In genomic region chr17:34588767-34589166, GRCm38 (mm10) we compare ENCODE assay signal across 9 mouse cellular contexts. TPM values are rescaled to one million over a fixed set of nuclear protein-coding genes. Genes with fewer than 3 reads are reported as not detected.
A peak's percentile ranks its signal among the peaks of the same experiment; 100 is the strongest.
DNase-seq lines count a peak whose midpoint lies in the region; ATAC-seq and TF ChIP-seq lines count a peak whose summit lies in the region.
"Had no signal": no experiment of that assay in that cellular context is flagged by ENCODE, and none has a peak within 500 bp of the region (broad histone marks: within the 10 kb centered on the region; RNA-seq: fewer than 3 reads in every experiment).

No protein-coding gene starts in this region.

- intact Hi-C loops in heart, adult 2 months (cut with DNase I), result no loop called here
- intact Hi-C loops in heart, postnatal 10 days (cut with DNase I), result no loop called here

- TF ChIP-seq POLR2A in heart, adult 2 months (IDR thresholded peaks at IDR 0.05; ENCODE audit: insufficient read depth, low read depth, low read length), result peak; percentile 55
- no peak for TF ChIP-seq POLR2A in bone marrow macrophage, adult 2 months (IDR thresholded peaks at IDR 0.05; ENCODE audit: borderline replicate concordance, low read depth, low read length)

- no peak overlapping the region for H3K27ac ChIP-seq in heart, adult 2 months
- H3K27ac ChIP-seq in lung, postnatal 0 days (ENCODE audit: low read length), result peak overlapping the region; percentile 97; the same call in 1 of the 2 replicates
- H3K27ac ChIP-seq in bone marrow macrophage, adult 2 months (ENCODE audit: insufficient read depth, low read depth, low read length), result no peak overlapping the region
- peak overlapping the region; percentile 87; the same call in 1 of the 2 replicates for H3K27ac ChIP-seq in liver, embryonic 15.5 days (replicated peaks)

- ATAC-seq in lung, postnatal 0 days, result no peak
- ATAC-seq in liver, embryonic 15.5 days (ENCODE audit: insufficient read depth), result no peak
- ATAC-seq: Patski had no signal

- no peak overlapping the region for H3K9ac ChIP-seq in heart, adult 2 months (ENCODE audit: low read depth, low read length)
- no peak overlapping the region for H3K9ac ChIP-seq in lung, postnatal 0 days (replicated peaks; ENCODE audit: low read depth)
- no peak overlapping the region; the same call in 1 of the 2 replicates for H3K9ac ChIP-seq in liver, embryonic 15.5 days

- DNase-seq in heart, adult 2 months, result no peak
- DNase-seq in heart, postnatal 10 days, result no peak
- DNase-seq in lung, postnatal 0 days (ENCODE audit: low spot score), result no peak
- no peak for DNase-seq in lung, postnatal 25 days (ENCODE audit: low spot score)
- no peak for DNase-seq in layer of hippocampus, postnatal 10 days (ENCODE audit: low spot score in 2 of 2)
- DNase-seq in frontal cortex, postnatal 25 days (ENCODE audit: low spot score in 2 of 2), result no peak

- TF ChIP-seq EP300 in heart, adult 2 months (IDR thresholded peaks at IDR 0.05; ENCODE audit: insufficient read depth, low read depth, low read length), result no peak
- no peak for TF ChIP-seq EP300 in lung, postnatal 0 days (IDR thresholded peaks at IDR 0.05)

- no peaks in the 10 kb centered on the region for H3K9me3 ChIP-seq in lung, postnatal 0 days (ENCODE audit: low read length)
- H3K9me3 ChIP-seq in liver, embryonic 15.5 days (replicated peaks), result no peaks in the 10 kb centered on the region

- H3K4me1 ChIP-seq in heart, adult 2 months (ENCODE audit: control insufficient read depth, insufficient read depth, low read length), result peaks cover 20% of the 10 kb centered on the region
- H3K4me1 ChIP-seq in lung, postnatal 0 days (ENCODE audit: insufficient read depth, low read depth, low read length), result peaks cover 30% of the 10 kb centered on the region; the same call in 1 of the 2 replicates
- peaks cover 17% of the 10 kb centered on the region for H3K4me1 ChIP-seq in bone marrow macrophage, adult 2 months (ENCODE audit: control insufficient read depth, insufficient read depth, low read length)
- H3K4me1 ChIP-seq in liver, embryonic 15.5 days (replicated peaks), result peaks cover 70% of the 10 kb centered on the region

- TF ChIP-seq CTCF in heart, adult 2 months (IDR thresholded peaks at IDR 0.05), result no peak
- no peak for TF ChIP-seq CTCF in lung, postnatal 0 days (IDR thresholded peaks at IDR 0.05)
- TF ChIP-seq CTCF in bone marrow macrophage, adult 2 months (IDR thresholded peaks at IDR 0.05; ENCODE audit: low read depth, low read length), result no peak

- no peaks in the 10 kb centered on the region for H3K36me3 ChIP-seq in heart, adult 2 months (ENCODE audit: control insufficient read depth, insufficient read depth, low read length)
- H3K36me3 ChIP-seq in lung, postnatal 0 days (ENCODE audit: insufficient read depth, low read length), result no peaks in the 10 kb centered on the region
- no peaks in the 10 kb centered on the region for H3K36me3 ChIP-seq in liver, embryonic 15.5 days (replicated peaks)

- H3K79me2 ChIP-seq in heart, adult 2 months (replicated peaks; ENCODE audit: control insufficient read depth, insufficient read depth, low read length), result no peaks in the 10 kb centered on the region

- WGBS in heart, adult 2 months, result 61% methylated on average over 3 of the region's 3 CpGs
- WGBS in lung, postnatal 0 days, result 57% methylated on average over 3 of the region's 3 CpGs
- WGBS in liver, embryonic 15.5 days (ENCODE audit: insufficient replicate concordance), result 44% methylated on average over 3 of the region's 3 CpGs

- H3K4me3 ChIP-seq in heart, adult 2 months, result no peak overlapping the region
- H3K4me3 ChIP-seq in lung, postnatal 0 days (ENCODE audit: low read depth, low read length), result peak overlapping the region; percentile 14; the same call in 1 of the 2 replicates
- H3K4me3 ChIP-seq in bone marrow macrophage, adult 2 months (ENCODE audit: insufficient read depth, low read length), result peak overlapping the region; percentile 2; the same call in 1 of the 2 replicates
- peak overlapping the region; percentile 84 for H3K4me3 ChIP-seq in liver, embryonic 15.5 days (replicated peaks)

- H3K4me2 ChIP-seq in lung, postnatal 0 days (replicated peaks; ENCODE audit: low read depth, low read length), result peak overlapping the region; percentile 96
- peak overlapping the region; percentile 100 for H3K4me2 ChIP-seq in liver, embryonic 15.5 days

- H3K27me3 ChIP-seq in heart, adult 2 months (ENCODE audit: control insufficient read depth, insufficient read depth, low read length), result no peaks in the 10 kb centered on the region
- no peaks in the 10 kb centered on the region for H3K27me3 ChIP-seq in lung, postnatal 0 days (replicated peaks; ENCODE audit: insufficient read depth, low read length)
- H3K27me3 ChIP-seq in liver, embryonic 15.5 days, result peaks cover 12% of the 10 kb centered on the region; the same call in 1 of the 2 replicates
- H3K27me3 ChIP-seq: Patski had no signal

RNA-seq across cellular contexts. Expression of gene Gpsm3, which starts 0.8 kb away (rescaled TPM):
- total RNA-seq in heart, adult 2 months (2021), result 1 to 10 TPM; 3.9 to 5.2 TPM
- 4.4 and 6.4 TPM in 2 replicates for polyA plus RNA-seq in heart, adult 2 months (2012; rRNA removed)
- 1 to 10 TPM; 5.1 to 5.6 TPM for total RNA-seq in heart, postnatal 10 days (2021)
- polyA plus RNA-seq in lung, postnatal 0 days (2015; fragmentation: Nextera tagmentation; extraction: Ambion mirVana), result 34.7 and 41.0 TPM in 2 replicates
- polyA plus RNA-seq in bone marrow macrophage, adult 2 months (2012; ENCODE audit: insufficient read depth, insufficient read length, missing spikeins), result 217 and 244 TPM in 2 replicates
- 14.9 and 17.6 TPM in 2 replicates for polyA plus RNA-seq in liver, embryonic 15.5 days (2015; fragmentation: Nextera tagmentation; extraction: Ambion mirVana)
- 1 to 10 TPM; 2.3 to 4.3 TPM for total RNA-seq in layer of hippocampus, postnatal 10 days (2021)

RNA-seq across cellular contexts. Expression of gene Pbx2, which starts 2.3 kb away (rescaled TPM):
- 10 to 100 TPM; 16.1 to 18.4 TPM for total RNA-seq in heart, adult 2 months (2021)
- polyA plus RNA-seq in heart, adult 2 months (2012; rRNA removed), result 22.1 and 28.3 TPM in 2 replicates
- total RNA-seq in heart, postnatal 10 days (2021), result 10 to 100 TPM; 26.1 to 30.4 TPM
- polyA plus RNA-seq in lung, postnatal 0 days (2015; fragmentation: Nextera tagmentation; extraction: Ambion mirVana), result 15.0 and 15.6 TPM in 2 replicates
- polyA plus RNA-seq in bone marrow macrophage, adult 2 months (2012; ENCODE audit: insufficient read depth, insufficient read length, missing spikeins), result 85.9 and 90.0 TPM in 2 replicates
- 2.4 and 2.8 TPM in 2 replicates for polyA plus RNA-seq in liver, embryonic 15.5 days (2015; fragmentation: Nextera tagmentation; extraction: Ambion mirVana)
- 10 to 100 TPM; 36.0 to 40.1 TPM for total RNA-seq in layer of hippocampus, postnatal 10 days (2021)

RNA-seq across cellular contexts. Expression of gene Ager, which starts 8.9 kb away (rescaled TPM):
- under 1 TPM; 0.14 to 0.18 TPM for total RNA-seq in heart, adult 2 months (2021)
- 0.38 and 2.2 TPM in 2 replicates for polyA plus RNA-seq in heart, adult 2 months (2012; rRNA removed)
- total RNA-seq in heart, postnatal 10 days (2021), result 1 to 10 TPM; 1.1 to 1.6 TPM
- 3,782 and 4,046 TPM in 2 replicates for polyA plus RNA-seq in lung, postnatal 0 days (2015; fragmentation: Nextera tagmentation; extraction: Ambion mirVana)
- polyA plus RNA-seq in bone marrow macrophage, adult 2 months (2012; ENCODE audit: insufficient read depth, insufficient read length, missing spikeins), result 1.3 and 2.2 TPM in 2 replicates
- 0.70 and 0.88 TPM in 2 replicates for polyA plus RNA-seq in liver, embryonic 15.5 days (2015; fragmentation: Nextera tagmentation; extraction: Ambion mirVana)
- 1 to 10 TPM; 1.2 to 2.4 TPM for total RNA-seq in layer of hippocampus, postnatal 10 days (2021)

RNA-seq across cellular contexts. Expression of gene Rnf5, which starts 14.7 kb away (rescaled TPM):
- 10 to 100 TPM; 37.6 to 40.4 TPM for total RNA-seq in heart, adult 2 months (2021)
- 71.7 and 92.2 TPM in 2 replicates for polyA plus RNA-seq in heart, adult 2 months (2012; rRNA removed)
- total RNA-seq in heart, postnatal 10 days (2021), result 10 to 100 TPM; 37.0 to 39.2 TPM
- 81.5 and 84.1 TPM in 2 replicates for polyA plus RNA-seq in lung, postnatal 0 days (2015; fragmentation: Nextera tagmentation; extraction: Ambion mirVana)
- polyA plus RNA-seq in bone marrow macrophage, adult 2 months (2012; ENCODE audit: insufficient read depth, insufficient read length, missing spikeins), result 110 and 116 TPM in 2 replicates
- 88.4 and 106 TPM in 2 replicates for polyA plus RNA-seq in liver, embryonic 15.5 days (2015; fragmentation: Nextera tagmentation; extraction: Ambion mirVana)
- 100 to 1,000 TPM in 1 of 2 experiments, 10 to 100 TPM in 1; 96.4 to 102 TPM for total RNA-seq in layer of hippocampus, postnatal 10 days (2021)

RNA-seq across cellular contexts. Expression of gene Agpat1, which starts 15.3 kb away (rescaled TPM):
- total RNA-seq in heart, adult 2 months (2021), result 10 to 100 TPM; 64.8 to 68.9 TPM
- 178 and 184 TPM in 2 replicates for polyA plus RNA-seq in heart, adult 2 months (2012; rRNA removed)
- 10 to 100 TPM; 54.4 to 56.5 TPM for total RNA-seq in heart, postnatal 10 days (2021)
- 35.7 and 40.0 TPM in 2 replicates for polyA plus RNA-seq in lung, postnatal 0 days (2015; fragmentation: Nextera tagmentation; extraction: Ambion mirVana)
- polyA plus RNA-seq in bone marrow macrophage, adult 2 months (2012; ENCODE audit: insufficient read depth, insufficient read length, missing spikeins), result 93.0 and 101 TPM in 2 replicates
- polyA plus RNA-seq in liver, embryonic 15.5 days (2015; fragmentation: Nextera tagmentation; extraction: Ambion mirVana), result 21.1 and 23.6 TPM in 2 replicates
- total RNA-seq in layer of hippocampus, postnatal 10 days (2021), result 100 to 1,000 TPM; 164 to 172 TPM

Comparison
In these comparisons a context has a peak if more than half of its experiments do, and no peak if none do; other contexts are left out.
1. H3K27ac ChIP-seq: peak in lung, postnatal 0 days (single experiment) and liver, embryonic 15.5 days (single experiment); none in heart, adult 2 months (single experiment) and bone marrow macrophage, adult 2 months (single experiment).
2. RNA of gene Ager, which starts 8.9 kb away (polyA plus RNA-seq): 3,782 to 4,046 TPM in lung, postnatal 0 days; 0.38 to 2.2 TPM in heart, adult 2 months, 1.3 to 2.2 TPM in bone marrow macrophage, adult 2 months and 0.70 to 0.88 TPM in liver, embryonic 15.5 days; every median in the first group is over 1,000 times any median in the second.